Mouse (Mus musculus) embryo, embryonic 11 days (tissue): Measurements from ENCODE around the gene Mkrn2os.
"Not testable (repeated sequence)": the region's sequence is repeated elsewhere in the genome, so short reads cannot be mapped to it uniquely, and the experiment has no call there.

Source experiments
- DNase-seq: peaks from one replicate; pipeline ENCODE4 v3.0.0-alpha.2; 2015

Gene Mkrn2os

GRCm38 (mm10) chr6:115592458-115592857, at the start of gene Mkrn2os:
Gene Mkrn2os (minus strand): TSS chr6:115592576.
- DNase-seq: no peak

DNA sequence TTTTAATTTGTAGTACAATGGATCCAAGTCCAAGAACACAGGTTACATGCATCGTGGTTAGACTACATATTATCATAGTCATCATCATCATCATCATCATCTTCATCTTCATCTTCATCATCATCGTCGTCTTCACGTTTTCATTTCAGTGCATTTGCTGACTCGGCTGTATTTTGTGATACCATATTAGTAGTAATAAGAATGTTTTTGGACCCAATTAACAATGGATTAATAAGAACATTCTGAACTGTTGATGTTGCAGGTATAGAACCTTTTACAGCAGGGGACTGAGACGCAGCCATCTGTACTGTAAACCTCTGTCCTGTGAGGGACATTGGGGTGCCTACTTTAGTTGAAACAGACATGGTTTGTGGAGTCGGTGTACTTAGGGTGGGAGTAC, 45.8 kb upstream of the Mkrn2os start:
- not testable (repeated sequence) for DNase-seq

GRCm38 (mm10) chr6:115634015-115634414, 41.6 kb upstream of the Mkrn2os start:
- DNase-seq: no peak

DNA sequence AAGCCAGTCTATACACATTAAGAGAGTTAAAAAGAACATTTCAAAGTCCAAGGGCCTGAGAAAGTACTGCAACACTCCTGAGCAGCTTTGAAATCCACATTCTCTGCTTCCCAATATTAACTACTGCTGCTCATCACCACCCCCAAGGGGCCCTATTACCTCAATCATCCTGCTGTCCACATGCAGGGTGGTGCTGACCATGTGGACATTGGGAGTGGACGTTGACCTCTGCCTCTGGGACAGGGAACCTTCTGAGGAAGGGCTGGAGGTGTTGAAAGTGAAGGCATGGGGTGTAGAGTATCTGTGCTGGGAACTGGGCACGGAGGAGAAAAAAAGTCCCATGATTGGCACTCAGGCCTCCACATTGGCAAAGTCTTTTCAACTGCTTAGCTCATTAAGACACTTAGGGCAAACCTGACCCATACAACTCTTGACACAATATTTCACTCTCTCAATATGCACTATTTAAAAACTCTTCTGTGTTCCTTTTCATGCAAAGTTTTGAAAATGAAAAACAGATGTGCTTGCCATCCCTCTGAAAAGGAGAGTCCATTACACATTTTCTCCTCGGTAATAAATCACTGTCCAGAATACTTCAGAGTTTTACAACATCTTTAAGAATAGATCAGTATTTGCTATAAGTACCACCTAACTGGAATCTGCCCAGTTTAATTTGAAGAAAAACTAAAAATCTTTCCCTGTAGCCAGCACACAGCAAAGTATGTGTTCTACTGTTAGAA, 38.9 kb upstream of the Mkrn2os start:
- no peak for DNase-seq

DNA sequence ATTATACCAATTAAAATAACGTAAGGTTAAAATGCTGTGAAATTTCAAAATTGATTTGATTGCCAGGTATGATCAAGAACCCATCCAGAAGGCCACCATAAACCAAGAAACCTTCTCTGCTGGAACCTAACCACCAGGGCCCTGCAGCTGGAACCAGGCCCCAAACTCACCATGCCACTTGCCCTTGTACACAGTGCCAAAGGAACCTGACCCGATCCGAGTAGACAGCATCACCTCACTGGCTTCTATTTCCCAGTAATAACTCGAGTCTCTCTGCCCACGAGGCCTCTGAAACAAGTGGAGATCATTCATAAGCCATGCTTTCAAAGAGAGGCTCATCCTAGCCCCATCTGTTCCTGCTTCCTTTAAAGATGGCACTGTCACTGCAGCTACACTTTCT, 33.7 kb upstream of the Mkrn2os start:
- DNase-seq: no peak

- DNase-seq: no peak
These were observed 28.6 kb upstream of the Mkrn2os start for GRCm38 (mm10) chr6:115620942-115621341.

DNA sequence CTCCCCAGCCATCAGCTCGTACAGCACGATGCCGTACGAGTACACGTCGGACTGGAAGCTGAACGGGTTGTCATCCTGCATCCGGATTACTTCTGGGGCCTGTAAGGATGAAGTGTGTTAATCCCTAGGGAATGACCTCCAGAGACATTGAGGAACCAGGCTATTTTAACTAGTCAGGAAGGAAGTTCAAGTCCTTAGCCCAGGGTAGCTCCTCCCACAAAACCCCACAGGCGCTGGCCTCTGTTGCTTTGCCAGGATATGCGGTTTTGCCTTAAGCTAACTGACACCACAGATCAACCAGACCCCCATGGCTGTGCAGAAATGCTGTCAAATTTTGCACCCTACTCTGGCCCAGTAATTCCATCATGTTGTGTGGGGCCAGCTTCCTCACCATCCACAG, 27.4 kb upstream of the Mkrn2os start:
- DNase-seq: no peak

DNA sequence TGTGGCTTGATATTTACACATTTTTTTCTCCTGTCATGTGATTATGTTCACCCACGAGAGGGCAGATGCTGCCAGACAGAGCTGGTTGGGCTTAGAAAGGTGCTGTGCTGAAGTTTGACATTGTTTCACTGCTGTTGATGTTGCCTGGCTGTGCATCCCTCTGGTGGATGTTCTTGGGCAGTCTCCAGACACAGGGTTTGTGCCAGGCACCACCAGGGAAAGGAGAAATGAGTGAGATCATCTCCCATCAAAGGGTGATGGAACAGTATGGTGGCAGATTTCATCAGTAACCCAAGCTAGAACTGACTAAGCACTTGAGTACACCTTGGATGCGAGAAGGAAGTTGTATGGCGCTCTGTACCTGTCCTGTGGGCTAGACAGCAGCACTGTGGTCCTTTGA, 23.6 kb upstream of the Mkrn2os start:
- no peak for DNase-seq

DNA sequence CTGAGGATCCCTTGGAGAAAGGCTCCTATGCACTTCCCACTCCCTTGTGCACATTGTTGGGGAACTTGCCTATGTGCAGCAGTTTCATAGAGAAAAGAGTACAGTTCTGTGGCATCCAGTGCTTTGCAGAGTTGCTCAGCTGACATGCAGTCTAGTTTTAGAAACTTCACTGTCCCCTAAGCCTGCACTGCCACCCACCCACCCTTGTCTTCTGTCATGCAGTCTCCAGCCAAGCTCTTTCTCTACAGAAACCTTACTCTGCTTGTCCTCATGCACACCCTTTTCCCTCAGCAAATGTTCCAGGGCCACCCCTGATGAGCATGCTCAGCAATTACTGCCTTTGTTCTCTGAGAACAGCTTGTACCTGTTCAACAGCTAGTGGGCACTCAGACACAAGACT, 21.4 kb upstream of the Mkrn2os start:
- DNase-seq: no peak

- no peak for DNase-seq
These were observed 17.9 kb upstream of the Mkrn2os start for GRCm38 (mm10) chr6:115610301-115610700.

DNA sequence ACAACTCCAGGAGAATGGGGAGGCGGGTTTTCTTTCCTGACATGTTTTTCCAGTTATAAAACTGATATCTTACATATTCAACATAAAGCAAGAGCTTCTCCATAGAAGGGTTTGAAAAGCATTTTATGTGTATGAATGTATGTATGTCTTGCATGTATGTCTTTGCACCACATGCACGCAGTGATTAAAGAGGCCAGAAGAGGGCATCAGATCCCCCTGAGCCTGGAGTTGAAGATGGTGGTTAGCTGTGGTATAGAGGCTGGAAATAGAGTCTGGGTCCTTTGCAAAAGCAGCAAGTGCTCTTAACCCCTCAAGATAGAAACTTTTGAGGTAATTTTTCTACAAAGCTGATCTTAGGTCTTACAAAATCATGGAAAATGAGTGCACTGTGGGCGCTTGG, 16.7 kb upstream of the Mkrn2os start:
- peak; percentile 44 for DNase-seq

DNA sequence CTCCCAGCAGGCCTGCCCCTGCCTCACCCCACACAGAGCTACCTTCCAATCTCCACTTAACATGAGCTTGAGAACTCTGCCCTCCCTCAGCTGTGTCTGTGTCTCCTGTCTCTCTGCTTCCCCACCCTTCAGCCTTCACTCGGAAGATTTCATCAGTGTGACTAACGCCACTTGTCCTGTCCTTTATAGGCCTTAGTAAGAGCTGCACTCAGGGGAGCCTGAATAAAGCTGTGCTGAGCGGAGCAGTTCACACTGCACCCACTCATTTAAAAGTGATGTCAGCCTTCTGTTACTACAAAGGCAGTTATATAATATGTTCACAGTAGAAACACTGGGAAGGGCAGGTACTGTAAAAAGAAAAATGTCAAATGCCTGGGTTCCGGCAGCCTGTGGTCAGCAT, 15.1 kb upstream of the Mkrn2os start:
- DNase-seq: no peak

- no peak for DNase-seq
These were observed 14.1 kb upstream of the Mkrn2os start for GRCm38 (mm10) chr6:115606461-115606860.

- DNase-seq: peak; percentile 90
These were observed 9.5 kb upstream of the Mkrn2os start, which contains the start of gene Mkrn2 for GRCm38 (mm10) chr6:115601715-115602523. Gene Mkrn2 (plus strand): TSS chr6:115601902.

GRCm38 (mm10) chr6:115601322-115601714, 8.9 kb upstream of the Mkrn2os start:
- DNase-seq: no peak

DNA sequence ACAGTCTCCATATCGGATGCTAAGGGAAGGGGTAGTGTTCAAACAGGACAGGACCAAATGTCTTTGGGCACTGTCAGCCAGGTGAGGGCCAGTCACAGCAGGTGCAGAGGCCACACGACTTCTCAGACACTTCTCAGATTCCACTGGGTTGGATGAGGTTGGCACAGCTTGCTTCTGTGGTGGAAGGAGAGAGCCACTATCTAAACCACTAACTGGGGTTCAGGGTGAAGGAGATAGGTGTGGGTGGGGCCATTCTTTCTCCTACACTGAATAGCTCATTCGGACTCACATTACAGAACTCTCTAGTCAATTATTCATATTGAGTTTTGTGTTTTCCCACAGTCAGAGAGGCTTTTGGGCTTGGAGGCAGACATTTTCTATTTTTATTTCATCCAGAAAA, 3.3 kb upstream of the Mkrn2os start:
- DNase-seq: no peak

GRCm38 (mm10) chr6:115594463-115594862, 2.1 kb upstream of the Mkrn2os start:
- DNase-seq: no peak

DNA sequence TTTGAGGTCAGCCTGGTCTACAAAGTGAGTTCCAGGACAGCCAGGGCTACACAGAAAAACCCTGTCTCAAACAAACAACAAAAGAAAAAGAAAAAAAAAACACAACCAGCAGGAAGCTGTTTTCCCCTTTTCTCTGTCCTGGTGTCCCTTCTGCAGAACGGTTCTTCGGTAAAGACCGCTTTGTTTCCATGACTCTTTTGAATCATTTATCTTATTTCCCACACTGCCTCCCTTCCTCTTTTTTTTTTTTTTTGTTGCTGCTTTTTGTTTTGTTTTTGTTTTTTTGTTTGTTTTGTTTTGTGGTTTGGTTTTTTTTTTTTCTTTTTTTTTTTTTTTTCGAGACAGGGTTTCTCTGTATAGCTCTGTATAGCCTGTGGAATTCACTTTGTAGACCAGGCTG, 876 bp upstream of the Mkrn2os start:
- no peak for DNase-seq

DNA sequence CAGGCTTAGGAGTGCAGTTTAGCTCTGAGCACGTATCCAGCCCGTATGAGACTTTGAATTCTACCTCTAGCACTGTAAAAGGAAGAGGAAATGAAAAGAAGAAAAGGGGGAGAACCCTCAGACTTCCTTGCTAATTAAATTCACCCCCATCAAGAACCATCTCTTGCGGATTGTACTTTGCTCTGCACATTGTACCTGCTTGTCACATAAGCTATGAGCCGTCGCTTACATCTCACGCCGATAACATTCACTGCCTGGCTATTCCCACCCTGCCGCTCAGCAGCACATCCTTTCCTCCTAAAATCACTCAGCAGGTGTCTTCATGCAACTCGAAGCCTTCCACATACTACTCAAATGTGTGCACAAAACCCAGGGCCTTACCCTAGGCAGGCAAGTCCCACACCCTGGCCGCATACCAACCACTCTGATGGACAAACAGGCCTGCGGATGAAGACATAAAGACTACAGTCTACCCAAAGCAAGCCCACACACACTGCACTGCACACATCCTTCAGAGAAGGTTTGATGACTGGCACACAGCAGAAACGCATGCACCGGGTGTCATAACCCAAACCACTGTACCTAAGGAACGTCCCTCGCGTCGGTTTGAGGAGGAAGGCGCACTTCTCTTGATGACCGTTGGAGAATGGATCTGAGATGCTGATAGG, 550 bp downstream of the Mkrn2os start:
- no peak for DNase-seq

DNA sequence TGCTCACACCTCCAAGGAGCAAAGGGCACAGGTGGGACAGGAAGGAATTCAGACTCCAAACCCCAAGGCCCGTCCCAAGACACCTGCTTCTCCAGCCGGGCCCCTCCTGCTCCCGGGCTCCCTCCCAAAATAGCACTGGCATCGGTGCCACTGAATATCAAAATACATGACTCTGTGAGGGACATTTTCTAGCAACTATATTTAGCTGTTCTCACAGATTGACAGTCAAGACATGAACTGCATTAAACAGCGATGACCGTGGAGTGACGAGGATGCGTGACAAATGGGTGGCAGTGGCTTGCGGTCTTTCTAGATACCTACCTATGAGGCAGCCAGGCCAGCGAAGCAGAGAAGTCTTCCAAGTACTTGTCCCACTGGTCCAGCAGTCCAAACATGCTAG, 6.1 kb downstream of the Mkrn2os start:
- no peak for DNase-seq

- DNase-seq: no peak
These were observed 8.2 kb downstream of the Mkrn2os start for GRCm38 (mm10) chr6:115584176-115584575.

- DNase-seq: no peak
These were observed 8.8 kb downstream of the Mkrn2os start for GRCm38 (mm10) chr6:115583430-115584125.
